Mouse (Mus musculus) frontal cortex, postnatal 10 days (tissue): ENCODE results near the gene Cdc42bpb.

Experiments
- DNase-seq, 2 experiments: peaks; one replicate each; pipeline ENCODE4 v3.0.0; 2022; ENCODE audit warnings: low spot score in 2 of 2, mixed read lengths in 1 of 2

Gene Cdc42bpb

DNA sequence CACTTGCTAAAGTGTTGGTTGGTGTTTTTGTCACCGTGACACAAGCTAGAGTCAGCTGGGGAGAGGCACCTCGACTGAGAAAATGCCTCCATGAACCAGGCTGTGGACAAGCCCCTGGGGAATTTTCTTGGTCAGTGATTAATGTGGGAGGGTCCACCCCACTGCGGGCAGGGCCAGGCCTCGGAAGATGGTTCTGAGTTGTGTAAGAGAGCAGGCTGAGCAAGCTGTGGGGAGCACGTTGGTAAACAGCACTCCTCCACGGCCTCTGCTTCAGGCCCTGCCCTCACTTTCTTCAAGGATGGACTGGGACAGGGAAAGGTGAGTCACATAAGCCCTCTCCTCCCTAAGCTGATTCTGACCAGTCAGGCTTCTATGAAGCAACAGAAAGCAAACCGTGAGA, 36.8 kb downstream of the Cdc42bpb start:
- no peak for DNase-seq

- no peak for DNase-seq
Observed at GRCm38 (mm10) chr12:111337864-111338354, 39.6 kb downstream of the Cdc42bpb start.

DNA sequence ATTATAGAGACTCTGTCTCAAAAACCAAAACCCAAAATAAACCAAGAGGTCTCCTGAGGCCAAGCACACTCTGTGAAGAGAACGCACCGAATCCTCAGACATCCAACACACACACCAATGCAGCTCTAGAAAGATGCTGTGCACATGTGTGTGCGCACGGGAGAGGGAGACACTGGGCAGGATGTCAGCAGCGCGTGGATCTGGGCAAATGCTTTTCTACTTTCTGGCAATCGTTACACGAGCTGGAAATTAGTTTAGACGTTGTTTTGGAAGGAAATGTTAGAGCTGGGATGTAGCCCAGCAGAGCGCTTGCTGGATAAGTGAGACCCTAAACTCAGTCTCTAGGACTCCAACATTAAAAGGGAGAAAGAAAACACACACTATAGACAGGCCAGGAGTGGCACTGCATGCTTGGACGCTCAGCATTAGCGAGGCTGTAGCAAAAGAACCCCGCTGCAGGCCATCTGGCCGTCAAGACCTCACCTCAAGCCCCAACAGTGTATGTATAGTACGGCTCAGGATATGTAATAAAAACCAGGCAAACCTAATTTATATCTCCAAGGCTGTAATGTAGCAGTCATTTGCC, 44.4 kb downstream of the Cdc42bpb start:
- no peak for DNase-seq

GRCm38 (mm10) chr12:111332443-111332842, 45.1 kb downstream of the Cdc42bpb start:
- no peak for DNase-seq

- DNase-seq = no peak
Observed at GRCm38 (mm10) chr12:111331573-111331972, 45.9 kb downstream of the Cdc42bpb start.

DNA sequence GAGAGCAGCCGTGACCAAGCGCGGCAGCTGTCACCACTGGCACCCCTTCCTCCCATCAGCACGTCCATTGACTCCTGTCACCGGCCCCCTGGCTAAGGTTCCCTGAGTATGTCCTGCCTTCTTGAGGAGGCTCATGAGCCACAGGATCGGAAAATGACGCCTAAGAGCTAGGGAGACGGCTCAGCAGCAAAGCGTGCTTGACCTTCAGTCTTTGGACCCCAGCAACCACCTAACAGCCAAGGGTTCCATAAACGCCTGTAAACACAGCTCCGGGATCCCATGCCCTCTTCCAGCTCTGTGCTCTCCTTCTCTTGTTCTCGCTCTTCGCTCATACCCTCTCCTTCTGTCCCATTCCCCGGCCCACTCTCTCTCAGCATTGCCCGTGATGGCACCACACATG, 48.2 kb downstream of the Cdc42bpb start:
- DNase-seq = no peak

- no peak for DNase-seq
Observed at GRCm38 (mm10) chr12:111328360-111328759, 49.2 kb downstream of the Cdc42bpb start.

DNA sequence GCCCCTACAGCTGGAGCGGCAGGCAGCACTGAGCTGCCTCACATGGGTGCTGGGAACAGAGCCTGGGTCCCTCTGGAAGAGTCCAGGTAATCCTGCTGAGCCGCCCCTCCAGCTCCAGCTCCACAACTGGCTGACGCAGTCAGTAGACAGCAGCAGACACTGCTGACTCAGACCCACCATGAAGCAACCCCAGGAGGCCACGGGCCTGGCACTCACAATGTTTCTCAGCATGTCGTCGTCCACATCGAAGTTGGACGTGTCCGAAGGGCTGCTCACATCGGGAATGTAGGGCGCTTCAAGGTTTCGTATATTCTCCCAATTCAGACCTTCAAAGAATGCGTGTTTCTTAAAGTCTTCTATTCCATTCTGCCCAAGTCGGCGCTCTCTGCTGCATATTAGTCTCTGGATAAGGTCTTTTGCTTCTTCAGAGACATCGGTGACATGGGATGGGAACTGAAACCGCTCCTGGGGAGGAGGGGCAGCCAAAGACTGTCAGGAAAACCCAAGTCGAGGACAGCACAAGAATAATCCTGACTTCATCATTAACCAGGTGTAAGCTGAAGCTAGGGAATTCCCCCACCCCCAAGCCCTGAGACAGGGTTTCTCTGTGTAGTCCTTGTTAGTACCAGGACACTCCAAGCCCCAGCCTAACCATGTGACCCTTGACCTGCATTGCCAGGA, 51.6 kb downstream of the Cdc42bpb start:
- no peak for DNase-seq

DNA sequence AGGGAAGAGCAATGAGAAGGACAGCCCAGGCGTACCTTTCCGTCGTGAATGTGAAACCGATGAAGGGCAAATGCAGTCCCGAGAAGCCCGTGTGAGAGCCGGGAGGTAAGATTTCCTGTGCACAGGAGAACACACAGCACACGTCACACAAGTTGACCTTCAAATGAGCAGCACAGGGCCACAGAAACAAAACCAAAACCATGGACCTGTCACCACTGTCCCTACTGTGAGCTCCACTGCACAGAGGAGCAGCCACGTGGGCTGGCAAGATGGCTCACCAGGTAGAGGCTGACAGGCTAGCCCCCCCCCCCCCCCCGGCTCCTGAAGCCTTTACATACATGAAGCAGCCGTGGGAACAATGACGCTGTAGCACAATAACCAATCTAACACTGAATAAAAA, 52.6 kb downstream of the Cdc42bpb start:
- DNase-seq = no peak

- DNase-seq = no peak
Observed at GRCm38 (mm10) chr12:111324536-111324935, 53.0 kb downstream of the Cdc42bpb start.

- no peak for DNase-seq
Observed at GRCm38 (mm10) chr12:111323423-111323822, 54.1 kb downstream of the Cdc42bpb start.

DNA sequence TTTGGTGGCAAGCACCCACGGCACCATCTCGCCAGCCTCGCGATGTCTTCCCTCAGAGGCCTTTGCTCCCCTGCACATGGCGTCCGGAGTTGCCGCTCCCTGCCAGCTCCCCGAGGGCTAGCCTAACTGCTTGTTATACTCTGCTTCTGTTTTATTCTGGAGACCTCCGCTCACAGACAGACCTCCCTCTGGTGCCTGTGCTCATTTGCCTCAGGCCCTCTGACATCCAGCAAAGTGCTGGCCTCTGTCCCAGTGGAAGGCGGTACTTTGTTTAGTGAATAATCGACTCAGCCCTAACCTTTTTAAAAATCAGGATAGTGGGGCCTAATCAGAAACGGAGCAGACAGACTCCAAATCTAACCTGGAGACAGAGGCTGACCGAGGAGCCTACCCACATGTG, 55.7 kb downstream of the Cdc42bpb start:
- DNase-seq = no peak

- no peak for DNase-seq
Observed at GRCm38 (mm10) chr12:111320549-111320948, 57.0 kb downstream of the Cdc42bpb start.

GRCm38 (mm10) chr12:111317694-111318093, 59.8 kb downstream of the Cdc42bpb start:
- no peak for DNase-seq

DNA sequence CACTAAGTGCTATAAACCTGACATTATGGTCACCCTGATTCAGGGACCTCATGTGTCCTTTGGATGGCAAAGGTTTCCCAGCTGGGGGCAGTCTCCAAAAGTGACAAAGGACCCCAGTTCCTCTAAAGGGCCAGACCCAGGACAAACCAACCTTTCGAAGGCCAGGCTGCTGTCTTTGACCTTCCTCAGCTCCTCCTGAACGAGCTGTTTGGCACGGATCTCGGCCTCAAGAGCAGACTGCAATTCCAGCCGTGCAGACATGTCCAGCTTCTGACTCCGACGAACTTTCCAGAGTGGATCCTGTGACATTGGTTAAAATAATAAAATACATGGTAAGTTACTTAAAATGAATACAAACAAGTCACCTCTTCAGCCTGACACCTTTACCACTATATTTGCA, 63.2 kb downstream of the Cdc42bpb start:
- DNase-seq = no peak

GRCm38 (mm10) chr12:111311775-111312174, 65.7 kb downstream of the Cdc42bpb start:
- DNase-seq = no peak

GRCm38 (mm10) chr12:111309931-111310330, 67.6 kb downstream of the Cdc42bpb start:
- no peak for DNase-seq

- no peak for DNase-seq
Observed at GRCm38 (mm10) chr12:111309256-111309655, 68.3 kb downstream of the Cdc42bpb start.

DNA sequence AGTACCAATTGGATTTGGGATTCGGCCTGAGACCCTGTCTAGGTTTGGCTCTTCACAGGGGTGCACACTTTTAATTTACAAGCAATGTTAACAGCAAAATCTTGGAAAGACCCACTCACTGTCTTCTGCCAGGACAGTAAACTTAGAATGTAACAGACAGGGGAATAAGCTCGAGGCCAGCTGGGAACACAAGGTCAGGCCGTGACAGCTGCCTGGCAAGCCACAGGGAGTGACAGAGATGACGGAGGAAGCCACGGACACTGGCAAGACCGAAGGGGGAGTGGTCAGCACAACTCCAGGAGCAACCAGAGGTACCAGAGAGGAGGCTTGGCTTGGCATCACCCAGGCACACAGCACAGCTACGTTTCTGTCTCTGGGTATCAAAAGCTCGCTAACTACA, 70.7 kb downstream of the Cdc42bpb start:
- DNase-seq = no peak

DNA sequence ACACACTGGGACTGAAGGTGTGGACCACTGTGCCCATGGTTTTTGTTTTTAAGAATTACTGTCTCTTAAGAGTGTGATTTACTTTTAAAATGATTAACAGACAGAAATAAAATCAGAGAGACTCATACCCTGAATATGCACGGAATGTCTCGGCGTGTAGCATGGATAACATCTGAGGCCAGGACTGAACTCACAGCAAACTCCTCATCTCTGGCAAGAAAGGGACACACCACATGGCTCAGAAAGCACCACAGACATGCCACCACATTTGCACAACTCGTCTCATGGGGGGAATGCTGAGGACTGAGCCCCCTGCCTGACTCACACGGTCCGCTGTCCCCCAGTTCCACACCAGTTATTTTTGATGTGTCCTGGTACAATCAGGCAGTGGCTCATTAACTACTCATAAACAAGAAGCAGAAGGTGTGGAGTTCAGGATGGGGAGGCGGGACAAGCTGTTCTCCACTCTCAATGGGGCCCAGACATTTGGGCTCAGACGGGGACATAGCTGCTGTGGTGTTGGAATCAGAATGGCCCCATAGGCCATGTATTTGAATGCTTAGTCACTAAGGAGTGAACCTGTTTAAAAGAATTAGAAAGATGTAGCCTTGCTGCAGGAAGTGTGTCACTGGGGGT, 73.7 kb downstream of the Cdc42bpb start:
- DNase-seq = no peak

GRCm38 (mm10) chr12:111302018-111302345, 75.5 kb downstream of the Cdc42bpb start:
- DNase-seq = no peak

- no peak for DNase-seq
Observed at GRCm38 (mm10) chr12:111301322-111302017, 76.0 kb downstream of the Cdc42bpb start.

DNA sequence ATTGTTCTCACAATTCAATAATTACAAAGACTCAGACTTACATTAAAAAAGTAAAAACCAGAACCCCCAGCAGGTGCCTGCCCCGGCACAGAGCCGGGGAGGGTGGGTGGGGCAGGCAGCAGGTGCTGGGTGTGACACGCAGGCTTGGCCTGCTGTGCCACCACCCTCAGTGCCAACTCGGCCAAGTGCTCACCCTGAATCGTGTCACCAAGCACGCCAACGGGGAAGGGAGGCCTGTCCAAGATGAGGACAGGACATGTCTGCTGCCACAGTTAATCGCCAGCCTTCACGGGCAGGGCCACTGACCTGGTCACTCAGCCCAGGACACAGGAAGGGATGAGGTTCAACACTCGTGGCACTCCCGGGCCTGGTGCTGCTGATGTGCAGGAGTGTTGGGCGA, 84.5 kb downstream of the Cdc42bpb start:
- DNase-seq = no peak
